Mouse (Mus musculus) cerebellum, postnatal 36 days (tissue): ENCODE data around the gene Tns1.

Experiments
- DNase-seq, 2 experiments: peaks; one replicate each; pipeline ENCODE4 v3.0.0; 2021 to 2022; ENCODE audit warnings: mixed read lengths in 2 of 2

Gene Tns1

GRCm38 (mm10) chr1:73953317-73954014 is 170.8 kb downstream of the Tns1 start:
- DNase-seq = no peak

- DNase-seq = no peak
These were observed 171.7 kb downstream of the Tns1 start for GRCm38 (mm10) chr1:73952598-73952997.

GRCm38 (mm10) chr1:73951178-73951577 is 173.1 kb downstream of the Tns1 start:
- DNase-seq = no peak

- no peak for DNase-seq
These were observed 175.5 kb downstream of the Tns1 start for GRCm38 (mm10) chr1:73948757-73949156.

GRCm38 (mm10) chr1:73947525-73948304 is 176.5 kb downstream of the Tns1 start:
- DNase-seq = no peak

GRCm38 (mm10) chr1:73946701-73947100 is 177.5 kb downstream of the Tns1 start:
- no peak for DNase-seq

- DNase-seq = no peak
These were observed 179.9 kb downstream of the Tns1 start for GRCm38 (mm10) chr1:73944393-73944792.

GRCm38 (mm10) chr1:73943667-73944289 is 180.5 kb downstream of the Tns1 start:
- no peak for DNase-seq

- no peak for DNase-seq
These were observed 181.0 kb downstream of the Tns1 start for GRCm38 (mm10) chr1:73943255-73943654.

- no peak for DNase-seq
These were observed 182.0 kb downstream of the Tns1 start for GRCm38 (mm10) chr1:73942243-73942642.

- DNase-seq = no peak
These were observed 182.6 kb downstream of the Tns1 start for GRCm38 (mm10) chr1:73941697-73942096.

GRCm38 (mm10) chr1:73940491-73941204 is 183.6 kb downstream of the Tns1 start:
- no peak for DNase-seq

GRCm38 (mm10) chr1:73938597-73938996 is 185.7 kb downstream of the Tns1 start:
- DNase-seq = no peak

GRCm38 (mm10) chr1:73937805-73938204 is 186.4 kb downstream of the Tns1 start:
- DNase-seq = no peak

GRCm38 (mm10) chr1:73936537-73936936 is 187.7 kb downstream of the Tns1 start:
- DNase-seq = no peak

- DNase-seq = no peak
These were observed 188.7 kb downstream of the Tns1 start for GRCm38 (mm10) chr1:73935442-73936080.

- DNase-seq = no peak
These were observed 191.1 kb downstream of the Tns1 start for GRCm38 (mm10) chr1:73933146-73933490.

- no peak for DNase-seq
These were observed 191.7 kb downstream of the Tns1 start for GRCm38 (mm10) chr1:73932421-73933145.

GRCm38 (mm10) chr1:73931851-73932250 is 192.4 kb downstream of the Tns1 start:
- no peak for DNase-seq

GRCm38 (mm10) chr1:73930411-73931134 is 193.7 kb downstream of the Tns1 start:
- no peak for DNase-seq

GRCm38 (mm10) chr1:73929952-73930329 is 194.3 kb downstream of the Tns1 start:
- no peak for DNase-seq
